Mouse (Mus musculus) neural tube, embryonic 11.5 days (tissue): ENCODE results near the gene R3hdml. TPM values are rescaled to one million over a fixed set of nuclear protein-coding genes. Genes with fewer than 3 reads are reported as not detected.
"Not testable (repeated sequence)": the region's sequence is repeated elsewhere in the genome, so short reads cannot be mapped to it uniquely, and the experiment has no call there.

Experiments used
- ATAC-seq: fragments of 200-750 bp; cut with Nextera tagmentation; 2 replicates; pipeline ENCODE4 v1.8.0; 2017; ENCODE audit warnings: moderate number of reproducible peaks, mild to moderate bottlenecking, moderate TSS enrichment, moderate library complexity; ENCODE audit not compliant: insufficient read depth, low FRiP score, low TSS enrichment
- DNase-seq: peaks from one replicate; pipeline ENCODE4 v3.0.0-alpha.2; 2015; ENCODE audit warnings: low spot score
- H3K27ac ChIP-seq: fragments of 300-500 bp; sonication (generic); 2 replicates; pipeline ENCODE4 v1.5.1; 2014; ENCODE audit warnings: low read depth, mild to moderate bottlenecking, low read length
- H3K27me3 ChIP-seq: fragments of 300-500 bp; sonication (generic); 2 replicates; pipeline ENCODE4 v1.6.1; 2014; ENCODE audit warnings: mild to moderate bottlenecking, low read length, mixed read lengths; ENCODE audit not compliant: control insufficient read depth, insufficient read depth
- H3K36me3 ChIP-seq: fragments of 300-500 bp; sonication (generic); 2 replicates; pipeline ENCODE4 v1.6.1; 2014; ENCODE audit warnings: mild to moderate bottlenecking, low read length, moderate library complexity, mixed read lengths; ENCODE audit not compliant: control insufficient read depth, insufficient read depth
- H3K4me1 ChIP-seq: fragments of 300-500 bp; sonication (generic); 2 replicates; pipeline ENCODE4 v1.6.1; 2014; ENCODE audit warnings: low read length, mixed read lengths; ENCODE audit not compliant: control insufficient read depth, insufficient read depth
- H3K4me2 ChIP-seq: fragments of 300-500 bp; sonication (generic); 2 replicates; pipeline ENCODE4 v1.6.1; 2014; ENCODE audit warnings: low read depth, mild to moderate bottlenecking, moderate library complexity
- H3K4me3 ChIP-seq: fragments of 300-500 bp; sonication (generic); 2 replicates; pipeline ENCODE4 v1.5.1; 2014; ENCODE audit warnings: low read depth, low read length
- H3K9ac ChIP-seq: fragments of 300-500 bp; sonication (generic); 2 replicates; pipeline ENCODE4 v1.6.1; 2014; ENCODE audit warnings: mild to moderate bottlenecking, low read length
- H3K9me3 ChIP-seq: fragments of 300-500 bp; sonication (generic); 2 replicates; pipeline ENCODE4 v1.6.1; 2016; ENCODE audit warnings: low read length; ENCODE audit not compliant: control insufficient read depth
- WGBS: fragments of 180-500 bp; shearing (Covaris S2); extraction: QIAGEN DNeasy Blood & Tissue Kit; methylation state at CpG from one replicate; pipeline ENCODE4 v1.1.7; 2014; 5-methylcytosine and 5-hydroxymethylcytosine counted together
- polyA plus RNA-seq: library from polyadenylated mRNA; unstranded; fragments of >200 nt; fragmentation: Nextera tagmentation; extraction: Ambion mirVana; gene quantifications from 2 replicates; pipeline ENCODE4 v1.2.1, GENCODE M21; 2014

R3hdml gene
- polyA plus RNA-seq, 1 experiment from 2014 or later = 0.28 TPM

- WGBS = 47% methylated on average over 10 of the region's 10 CpGs
- DNase-seq = no peak
- Histone ChIP-seq H3K27ac (no peak overlapping the region), H3K4me1 (no peaks in the 10 kb centered on the region), H3K27me3 (0 out of 2 replicates have a peak, but pooled peaks cover 3% of the 10 kb centered on the region), H3K4me3 (no peak overlapping the region), H3K9me3 (no peaks in the 10 kb centered on the region), H3K4me2 (no peak overlapping the region), H3K9ac (no peak overlapping the region), H3K36me3 (no peaks in the 10 kb centered on the region)
- no peak for ATAC-seq
Observed at GRCm38 (mm10) chr2:163459380-163459779, 32.7 kb upstream of the R3hdml start.

GRCm38 (mm10) chr2:163460622-163461021 is 31.5 kb upstream of the R3hdml start:
- H3K4me2 ChIP-seq = no peak overlapping the region
- H3K9ac ChIP-seq = no peak overlapping the region
- no peaks in the 10 kb centered on the region for H3K36me3 ChIP-seq
- ATAC-seq = no peak
- 0 out of 2 replicates have a peak, but pooled peaks cover 3% of the 10 kb centered on the region for H3K27me3 ChIP-seq
- no peaks in the 10 kb centered on the region for H3K9me3 ChIP-seq
- no peak overlapping the region for H3K27ac ChIP-seq
- no peaks in the 10 kb centered on the region for H3K4me1 ChIP-seq
- H3K4me3 ChIP-seq = no peak overlapping the region
- no peak for DNase-seq
- 89% methylated on average over 8 of the region's 8 CpGs for WGBS

GRCm38 (mm10) chr2:163461307-163461706 is 30.8 kb upstream of the R3hdml start:
- H3K9me3 ChIP-seq, H3K4me3 ChIP-seq, H3K36me3 ChIP-seq, ATAC-seq, H3K27me3 ChIP-seq, H3K27ac ChIP-seq, H3K4me1 ChIP-seq, H3K4me2 ChIP-seq, DNase-seq, H3K9ac ChIP-seq: not testable (repeated sequence)
- WGBS = 93% methylated on average over 8 of the region's 9 CpGs

GRCm38 (mm10) chr2:163462386-163462785 is 29.7 kb upstream of the R3hdml start:
- WGBS = 85% methylated on average over 5 of the region's 5 CpGs
- DNase-seq = no peak
- Histone ChIP-seq H3K36me3 (no peaks in the 10 kb centered on the region), H3K9ac (no peak overlapping the region), H3K27ac (no peak overlapping the region), H3K4me1 (no peaks in the 10 kb centered on the region), H3K27me3 (0 out of 2 replicates have a peak, but pooled peaks cover 3% of the 10 kb centered on the region), H3K4me2 (no peak overlapping the region), H3K4me3 (no peak overlapping the region), H3K9me3 (no peaks in the 10 kb centered on the region)
- ATAC-seq = no peak

- Histone ChIP-seq H3K27ac (no peak overlapping the region), H3K4me1 (no peaks in the 10 kb centered on the region), H3K9ac (no peak overlapping the region), H3K9me3 (no peaks in the 10 kb centered on the region), H3K27me3 (0 out of 2 replicates have a peak, but pooled peaks cover 3% of the 10 kb centered on the region), H3K4me3 (no peak overlapping the region), H3K36me3 (no peaks in the 10 kb centered on the region), H3K4me2 (no peak overlapping the region)
- DNase-seq = no peak
- WGBS = 79% methylated on average over 11 of the region's 11 CpGs
- ATAC-seq = no peak
Observed at GRCm38 (mm10) chr2:163462801-163463200, 29.3 kb upstream of the R3hdml start.

GRCm38 (mm10) chr2:163463251-163463769 is 28.8 kb upstream of the R3hdml start:
- no peak overlapping the region for H3K4me2 ChIP-seq
- H3K9ac ChIP-seq = no peak overlapping the region
- H3K27me3 ChIP-seq = 0 out of 2 replicates have a peak, but pooled peaks cover 3% of the 10 kb centered on the region
- H3K27ac ChIP-seq = no peak overlapping the region
- DNase-seq (no peak), ATAC-seq (no peak)
- 71% methylated on average over 10 of the region's 10 CpGs for WGBS
- no peaks in the 10 kb centered on the region for H3K9me3 ChIP-seq
- no peaks in the 10 kb centered on the region for H3K36me3 ChIP-seq
- H3K4me3 ChIP-seq = no peak overlapping the region
- H3K4me1 ChIP-seq = no peaks in the 10 kb centered on the region

- no peaks in the 10 kb centered on the region for H3K9me3 ChIP-seq
- ATAC-seq (no peak), DNase-seq (no peak)
- H3K4me3 ChIP-seq = no peak overlapping the region
- 79% methylated on average over 4 of the region's 4 CpGs for WGBS
- no peak overlapping the region for H3K4me2 ChIP-seq
- H3K27me3 ChIP-seq = no peaks in the 10 kb centered on the region
- H3K36me3 ChIP-seq = no peaks in the 10 kb centered on the region
- H3K9ac ChIP-seq = no peak overlapping the region
- H3K27ac ChIP-seq = no peak overlapping the region
- no peaks in the 10 kb centered on the region for H3K4me1 ChIP-seq
Observed at GRCm38 (mm10) chr2:163463998-163464397, 28.1 kb upstream of the R3hdml start.

- H3K27me3 ChIP-seq = no peaks in the 10 kb centered on the region
- 71% methylated on average over 6 of the region's 6 CpGs for WGBS
- H3K27ac ChIP-seq = no peak overlapping the region
- ATAC-seq = no peak
- H3K9me3 ChIP-seq = no peaks in the 10 kb centered on the region
- H3K36me3 ChIP-seq = no peaks in the 10 kb centered on the region
- H3K4me1 ChIP-seq = no peaks in the 10 kb centered on the region
- H3K9ac ChIP-seq = no peak overlapping the region
- no peak overlapping the region for H3K4me2 ChIP-seq
- no peak overlapping the region for H3K4me3 ChIP-seq
- DNase-seq = no peak
Observed at GRCm38 (mm10) chr2:163464562-163464961, 27.6 kb upstream of the R3hdml start.

- no peak for ATAC-seq
- Histone ChIP-seq H3K27ac (no peak overlapping the region), H3K9me3 (no peaks in the 10 kb centered on the region), H3K4me2 (no peak overlapping the region), H3K27me3 (no peaks in the 10 kb centered on the region), H3K4me1 (peaks cover 5% of the 10 kb centered on the region; the same call in 1 of the 2 replicates), H3K9ac (no peak overlapping the region), H3K36me3 (no peaks in the 10 kb centered on the region), H3K4me3 (no peak overlapping the region)
- WGBS = 83% methylated on average over 8 of the region's 8 CpGs
- DNase-seq = no peak
Observed at GRCm38 (mm10) chr2:163466771-163467170, 25.3 kb upstream of the R3hdml start.
